Comparison of ENCODE assay signal across 8 mouse cellular contexts in genomic region chrX:12251853-12252679, GRCm38 (mm10).
DNase-seq lines count a peak whose midpoint lies in the region; ATAC-seq lines count a peak whose summit lies in the region.

No protein-coding gene starts in this region.

- peak; percentile 84 for DNase-seq in 3T3-L1 (ENCODE audit: low read depth, low spot score)
- DNase-seq in adrenal gland, adult (ENCODE audit: inconsistent age in 2 of 2, low spot score in 1 of 2) = peak; percentile 71 to 83
- peak; percentile 63 for DNase-seq in embryo, embryonic 11.5 days (ENCODE audit: low read depth, low spot score)
- DNase-seq in gastrocnemius, postnatal 36 days = peak; percentile 31 to 43
- DNase-seq in intestine, embryonic 14.5 days (ENCODE audit: low spot score) = peak; percentile 65
- peak; percentile 39 to 44 for DNase-seq in spleen, postnatal 36 days (ENCODE audit: low spot score in 2 of 2)

- H3K4me2 ChIP-seq in intestine, embryonic 14.5 days (ENCODE audit: low read length) = peak overlapping the region; percentile 50
- H3K4me2 ChIP-seq in limb, embryonic 12.5 days = peak overlapping the region; percentile 58
- H3K4me2 ChIP-seq in midbrain, embryonic 13.5 days (replicated peaks) = peak overlapping the region; percentile 55

- intact Hi-C loops in gastrocnemius, postnatal 36 days (cut with DNase I) = loop anchor here (5.0 to 10.0 kb wide), 5 partner anchors 95 to 627 kb away; no protein-coding TSS in a partner anchor

- H3K9ac ChIP-seq in intestine, embryonic 14.5 days (ENCODE audit: low read length) = no peak overlapping the region
- H3K9ac ChIP-seq in limb, embryonic 12.5 days (replicated peaks) = no peak overlapping the region
- no peak overlapping the region for H3K9ac ChIP-seq in midbrain, embryonic 13.5 days (replicated peaks)

- no peaks in the 10 kb centered on the region for H3K36me3 ChIP-seq in intestine, embryonic 14.5 days (ENCODE audit: control insufficient read depth, insufficient read depth, low read length)
- H3K36me3 ChIP-seq in limb, embryonic 12.5 days = no peaks in the 10 kb centered on the region
- H3K36me3 ChIP-seq in midbrain, embryonic 13.5 days = no peaks in the 10 kb centered on the region

- H3K4me3 ChIP-seq in intestine, embryonic 14.5 days (ENCODE audit: low read depth, low read length) = peak overlapping the region; percentile 25; the same call in 1 of the 2 replicates
- peak overlapping the region; percentile 29 for H3K4me3 ChIP-seq in limb, embryonic 12.5 days (replicated peaks)
- peak overlapping the region; percentile 31 for H3K4me3 ChIP-seq in midbrain, embryonic 13.5 days (replicated peaks)

- WGBS in intestine, embryonic 14.5 days = 20% methylated on average over 32 of the region's 32 CpGs
- WGBS in limb, embryonic 12.5 days = 23% methylated on average over 31 of the region's 32 CpGs
- 14% methylated on average over 31 of the region's 32 CpGs for WGBS in midbrain, embryonic 13.5 days

- no peaks in the 10 kb centered on the region for H3K9me3 ChIP-seq in intestine, embryonic 14.5 days (ENCODE audit: control insufficient read depth, low read length)
- H3K9me3 ChIP-seq in limb, embryonic 12.5 days = no peaks in the 10 kb centered on the region
- H3K9me3 ChIP-seq in midbrain, embryonic 13.5 days = no peaks in the 10 kb centered on the region

- no peaks in the 10 kb centered on the region for H3K4me1 ChIP-seq in intestine, embryonic 14.5 days (replicated peaks; ENCODE audit: control insufficient read depth, insufficient read depth, low read length)
- no peaks in the 10 kb centered on the region for H3K4me1 ChIP-seq in limb, embryonic 12.5 days (replicated peaks)
- no peaks in the 10 kb centered on the region for H3K4me1 ChIP-seq in midbrain, embryonic 13.5 days (replicated peaks)

- H3K27ac ChIP-seq in intestine, embryonic 14.5 days (ENCODE audit: low read depth) = no peak overlapping the region
- H3K27ac ChIP-seq in limb, embryonic 12.5 days = no peak overlapping the region
- no peak overlapping the region for H3K27ac ChIP-seq in midbrain, embryonic 13.5 days

- peak; percentile 82 for ATAC-seq in intestine, embryonic 14.5 days (replicated peaks; ENCODE audit: low FRiP score, low TSS enrichment, low read depth)
- ATAC-seq in limb, embryonic 12.5 days (ENCODE audit: insufficient number of reproducible peaks, insufficient read depth, low FRiP score, low TSS enrichment, low read depth) = peak; percentile 63; the same call in 1 of the 2 replicates
- ATAC-seq in midbrain, embryonic 13.5 days = peak; percentile 87

- H3K27me3 ChIP-seq in intestine, embryonic 14.5 days (replicated peaks; ENCODE audit: control insufficient read depth, insufficient read depth, low read length) = no peaks in the 10 kb centered on the region
- peaks cover 30% of the 10 kb centered on the region for H3K27me3 ChIP-seq in limb, embryonic 12.5 days
- H3K27me3 ChIP-seq in midbrain, embryonic 13.5 days = no peaks in the 10 kb centered on the region
